Mouse (Mus musculus) heart, adult 2 months (tissue): ENCODE data around the gene Pacrg. TPM values are rescaled to one million over a fixed set of nuclear protein-coding genes. Genes with fewer than 3 reads are reported as not detected.

Experiments used
- DNase-seq, 2 experiments: peaks; one replicate each; pipeline ENCODE4 v3.0.0; 2021
- H3K27ac ChIP-seq: fragments of 200-600 bp; 2 replicates; pipeline ENCODE4 v1.8.1; 2022
- H3K27me3 ChIP-seq: fragments of 200-500 bp; 2 replicates; pipeline ENCODE4 v1.6.1; 2012; ENCODE audit warnings: mild to moderate bottlenecking, low read length, inconsistent platforms, mixed read lengths; ENCODE audit not compliant: control insufficient read depth, insufficient read depth
- H3K36me3 ChIP-seq: fragments of 200-500 bp; 2 replicates; pipeline ENCODE4 v1.6.1; 2012; ENCODE audit warnings: low read length, inconsistent platforms; ENCODE audit not compliant: control insufficient read depth, insufficient read depth
- H3K4me1 ChIP-seq: fragments of 200-500 bp; 2 replicates; pipeline ENCODE4 v1.6.1; 2011; ENCODE audit warnings: low read length; ENCODE audit not compliant: control insufficient read depth, insufficient read depth
- H3K4me3 ChIP-seq: fragments of 200-600 bp; 2 replicates; pipeline ENCODE4 v1.8.1; 2022
- H3K79me2 ChIP-seq: fragments of 200-500 bp; replicated peaks from 2 replicates; pipeline ENCODE4 v1.6.1; 2012; ENCODE audit warnings: mild to moderate bottlenecking, inconsistent platforms, low read length, moderate library complexity, mixed read lengths; ENCODE audit not compliant: control insufficient read depth, insufficient read depth
- H3K9ac ChIP-seq: fragments of 200-500 bp; 2 replicates; pipeline ENCODE4 v1.6.1; 2012; ENCODE audit warnings: low read depth, mild to moderate bottlenecking, control low read depth, inconsistent platforms, low read length, mixed read lengths
- CTCF ChIP-seq: fragments of 200-600 bp; IDR thresholded peaks from 2 replicates; pipeline ENCODE4 v1.8.1; 2022; ENCODE audit warnings: antibody characterized with exemption, mild to moderate bottlenecking, moderate library complexity
- EP300 ChIP-seq: fragments of 200-500 bp; IDR thresholded peaks from 2 replicates; pipeline ENCODE4 v1.6.1; 2011; ENCODE audit warnings: low read depth, low read length, control low read depth; ENCODE audit not compliant: insufficient read depth
- POLR2A ChIP-seq: fragments of 200-500 bp; IDR thresholded peaks from 2 replicates; pipeline ENCODE4 v1.6.1; 2011; ENCODE audit warnings: mild to moderate bottlenecking, low read depth, low read length, control low read depth; ENCODE audit not compliant: insufficient read depth
- WGBS: fragments of 180-500 bp; shearing (Covaris S2); methylation state at CpG from one replicate; pipeline ENCODE4 v1.1.7; 2018; 5-methylcytosine and 5-hydroxymethylcytosine counted together
- intact Hi-C: fragments of 180-260 bp; cut with DNase I; formaldehyde crosslinking; loops from one replicate; pipeline ENCODE4 v1.15.1; 2025
- long read RNA-seq: library from polyadenylated mRNA; stranded (forward); transcript quantifications from one replicate; pipeline ENCODE4 v2.0.0, GENCODE M21; 2021
- polyA plus RNA-seq: library from polyadenylated mRNA; depleted of rRNA; stranded (reverse); fragments of >200 nt; gene quantifications from 2 replicates; pipeline ENCODE4 v1.2.3, GENCODE M21; 2012; rRNA removed
- total RNA-seq, 2 experiments: library from RNA; stranded (reverse); gene quantifications; 2 replicates each; pipeline ENCODE4 v1.2.3; 2021

Pacrg gene
- total RNA-seq (1 to 10 TPM in 1 of 2 experiments, under 1 TPM in 1; 0.89 to 1.0 TPM), polyA plus RNA-seq (0.45 and 0.94 TPM in 2 replicates)
- long read RNA-seq, partial matches to known transcripts = 0 of 3 reads
- long read RNA-seq, other reads (novel, unspliced or antisense) = 1 of 3 reads

DNA sequence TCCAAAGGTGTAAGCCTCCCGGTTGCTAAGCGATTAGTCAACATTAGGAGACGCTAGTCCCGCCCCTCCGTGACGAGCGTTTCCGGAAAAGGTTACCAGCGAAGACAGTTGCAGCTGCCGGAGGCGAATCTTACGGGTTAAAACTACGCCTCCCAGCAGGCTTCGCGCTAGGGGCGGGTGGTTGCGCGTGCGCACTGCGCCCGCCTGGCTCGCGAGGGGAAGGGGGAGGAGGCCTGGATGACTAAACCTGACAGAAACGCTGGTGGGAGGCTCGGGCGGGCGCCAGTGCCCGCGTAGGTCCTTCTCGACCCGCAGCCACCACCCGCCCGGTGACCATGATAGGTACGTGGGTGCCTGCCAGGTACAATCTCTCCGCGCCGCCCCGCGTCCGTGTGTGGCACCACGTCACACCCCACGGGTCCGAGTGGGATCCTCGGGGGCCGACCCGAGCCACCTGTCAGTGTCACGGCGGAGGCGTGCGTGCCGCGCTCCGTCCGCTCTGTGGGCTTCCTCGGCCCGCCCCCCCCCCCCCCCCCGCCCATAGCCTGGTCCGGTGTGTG is at the start of gene Pacrg, which contains the start of gene Prkn:
TSS of gene Pacrg (minus strand) at position 164 of the 560 bp plus-strand sequence.
TSS of gene Prkn (plus strand) at position 237 of the 560 bp plus-strand sequence.
- peak within 1 kb of the TSS; percentile 84 for H3K4me3 ChIP-seq
- no peaks in the 10 kb centered on the region for H3K27me3 ChIP-seq
- peak; percentile 98 for DNase-seq
- WGBS = under 1% methylated on average over 54 of the region's 58 CpGs
- TF ChIP-seq CTCF (no peak), EP300 (peak; percentile 87), POLR2A (peak; percentile 62)
- peak within 1 kb of the TSS; percentile 85 for H3K9ac ChIP-seq
- H3K36me3 ChIP-seq = no peaks in the 10 kb centered on the region
- no peaks in the 10 kb centered on the region for H3K79me2 ChIP-seq
- intact Hi-C loops = loop anchor here (10.0 kb wide), 1 partner anchor 505 kb away; no protein-coding TSS in a partner anchor
- H3K4me1 ChIP-seq = no peaks in the 10 kb centered on the region
- H3K27ac ChIP-seq = peak within 1 kb of the TSS; percentile 90

DNA sequence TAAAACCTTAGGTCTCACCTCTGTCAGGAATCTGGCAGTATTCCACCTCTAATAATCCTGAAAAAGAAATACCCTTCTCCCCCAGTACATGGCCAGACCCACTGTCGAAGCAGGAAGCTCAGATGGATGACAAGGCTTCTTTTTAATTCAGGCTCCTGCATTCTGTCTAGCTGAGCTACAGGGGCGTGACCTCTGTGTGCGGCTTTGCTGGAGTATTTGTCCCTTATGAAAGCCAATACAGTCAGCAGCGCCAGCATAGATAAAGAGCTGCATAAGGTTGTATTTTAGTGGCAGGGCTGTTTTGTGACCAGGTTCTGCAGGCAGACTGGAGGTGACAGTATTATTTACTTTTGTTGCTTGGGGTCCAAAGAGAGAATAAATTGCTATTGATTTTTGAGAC is 47.8 kb upstream of the Pacrg start:
- H3K4me3 ChIP-seq = no peak overlapping the region
- no peaks in the 10 kb centered on the region for H3K4me1 ChIP-seq
- no peaks in the 10 kb centered on the region for H3K27me3 ChIP-seq
- intact Hi-C loops = no loop called here
- TF ChIP-seq POLR2A = no peak
- TF ChIP-seq CTCF = no peak
- no peak for TF ChIP-seq EP300
- peak overlapping the region; percentile 13; the same call in 1 of the 2 replicates for H3K27ac ChIP-seq
- no peaks in the 10 kb centered on the region for H3K79me2 ChIP-seq
- no peaks in the 10 kb centered on the region for H3K36me3 ChIP-seq
- DNase-seq = peak in 1 of 2 experiments; percentile 30
- 21% methylated on average over 4 of the region's 4 CpGs for WGBS
- no peak overlapping the region for H3K9ac ChIP-seq

GRCm38 (mm10) chr17:10882260-10882659 is 42.1 kb upstream of the Pacrg start:
- 79% methylated on average over 1 of the region's 1 CpGs for WGBS

DNA sequence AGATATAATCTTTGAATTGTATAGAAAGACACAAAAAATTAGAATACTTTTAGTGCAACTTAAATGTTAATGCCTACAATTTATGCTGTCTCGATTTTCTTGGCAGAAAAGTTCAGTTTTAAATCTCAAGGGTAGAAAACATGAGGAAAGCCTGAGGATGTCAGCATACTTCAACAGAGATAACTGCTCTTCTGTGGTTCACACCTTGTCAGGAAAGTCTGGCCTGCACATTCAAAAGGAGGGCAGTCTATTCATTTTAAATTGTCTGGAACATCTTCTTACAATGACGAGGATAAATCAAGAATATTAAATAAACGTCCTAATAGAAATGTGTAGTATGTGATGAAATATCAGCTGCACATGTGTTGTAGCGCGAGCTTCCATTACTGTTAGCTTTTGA is 38.9 kb upstream of the Pacrg start:
- intact Hi-C loops = no loop called here
- no peak for DNase-seq
- WGBS = 75% methylated on average over 5 of the region's 5 CpGs

More at GRCm38 (mm10) chr17:10882260-10882659, 42.1 kb upstream of the Pacrg start:
- TF ChIP-seq CTCF = no peak
- no peak for TF ChIP-seq POLR2A
- no peak for TF ChIP-seq EP300
- Histone ChIP-seq H3K27me3 (no peaks in the 10 kb centered on the region), H3K79me2 (no peaks in the 10 kb centered on the region), H3K27ac (no peak overlapping the region), H3K9ac (no peak overlapping the region), H3K36me3 (no peaks in the 10 kb centered on the region), H3K4me3 (no peak overlapping the region), H3K4me1 (no peaks in the 10 kb centered on the region)
- intact Hi-C loops = no loop called here
- DNase-seq = no peak

GRCm38 (mm10) chr17:10874208-10875187 is 34.4 kb upstream of the Pacrg start:
- H3K79me2 ChIP-seq = no peaks in the 10 kb centered on the region
- no peaks in the 10 kb centered on the region for H3K27me3 ChIP-seq
- H3K4me3 ChIP-seq = no peak overlapping the region
- H3K4me1 ChIP-seq = no peaks in the 10 kb centered on the region; the same call in 1 of the 2 replicates
- no peaks in the 10 kb centered on the region for H3K36me3 ChIP-seq
- no peak overlapping the region for H3K9ac ChIP-seq
- H3K27ac ChIP-seq = no peak overlapping the region
- no peak for TF ChIP-seq POLR2A
- no peak for TF ChIP-seq CTCF
- TF ChIP-seq EP300 = no peak
- no peak for DNase-seq
- 62% methylated on average over 7 of the region's 7 CpGs for WGBS
- intact Hi-C loops = no loop called here

More for the DNA sequence above, 38.9 kb upstream of the Pacrg start:
- no peak overlapping the region for H3K27ac ChIP-seq
- no peaks in the 10 kb centered on the region for H3K36me3 ChIP-seq
- H3K27me3 ChIP-seq = no peaks in the 10 kb centered on the region
- no peak overlapping the region for H3K9ac ChIP-seq
- H3K4me1 ChIP-seq = no peaks in the 10 kb centered on the region; the same call in 1 of the 2 replicates
- no peak overlapping the region for H3K4me3 ChIP-seq
- H3K79me2 ChIP-seq = no peaks in the 10 kb centered on the region
- TF ChIP-seq POLR2A (no peak), CTCF (no peak), EP300 (no peak)
